Mouse (Mus musculus) megakaryocyte-erythroid progenitor cell, adult 5-6 weeks (primary cell): ENCODE measurements around the gene S100a9. TPM values are rescaled to one million over a fixed set of nuclear protein-coding genes. Genes with fewer than 3 reads are reported as not detected.

Experiments
- ATAC-seq: replicated peaks from 2 replicates; pipeline ENCODE4 v1.8.0; 2016; ENCODE audit warnings: mild to moderate bottlenecking, inconsistent platforms; ENCODE audit not compliant: severe bottlenecking, poor library complexity, low FRiP score, low TSS enrichment
- total RNA-seq, 2 experiments: library from RNA; stranded (forward) in 1 of 2; stranded (reverse) in 1 of 2; fragments of 200-1000, 215-1000 nt in 1 of 2; fragments of >200 nt in 1 of 2; fragmentation: Nextera tagmentation in 1 of 2; gene quantifications; 2 replicates each; pipeline ENCODE4 v1.2.3; 2014 to 2017

The S100a9 gene
- total RNA-seq (2014; fragmentation: Nextera tagmentation): 1.1 and 1,636 TPM in 2 replicates
- total RNA-seq (2017): 59.5 and 143 TPM in 2 replicates

- no peak for ATAC-seq
These were observed at the start of gene S100a9 for GRCm38 (mm10) chr3:90695613-90696012. S100a9 (minus strand) TSS chr3:90695721.

- ATAC-seq: no peak
These were observed 31.1 kb upstream of the S100a9 start, which contains the start of gene Pglyrp4 for GRCm38 (mm10) chr3:90726606-90727005. Pglyrp4 (plus strand) TSS chr3:90726906.

- ATAC-seq: peak; percentile 99
These were observed 14.3 kb upstream of the S100a9 start for GRCm38 (mm10) chr3:90709591-90710460.

- ATAC-seq: peak; percentile 66
These were observed 13.1 kb upstream of the S100a9 start for GRCm38 (mm10) chr3:90708523-90709202.

- no peak for ATAC-seq
These were observed 6.7 kb upstream of the S100a9 start for GRCm38 (mm10) chr3:90702244-90702643.

GRCm38 (mm10) chr3:90693496-90693895 lies 2.0 kb downstream of the S100a9 start:
- ATAC-seq: no peak

GRCm38 (mm10) chr3:90686835-90687234 lies 8.7 kb downstream of the S100a9 start:
- ATAC-seq: no peak

GRCm38 (mm10) chr3:90683929-90684328 lies 11.6 kb downstream of the S100a9 start:
- ATAC-seq: no peak

GRCm38 (mm10) chr3:90678656-90679055 lies 16.9 kb downstream of the S100a9 start:
- ATAC-seq: no peak

GRCm38 (mm10) chr3:90668846-90669245 lies 26.7 kb downstream of the S100a9 start, which contains the start of gene S100a8:
S100a8 (plus strand) TSS chr3:90668978.
- ATAC-seq: no peak

- peak; percentile 65 for ATAC-seq
These were observed 31.3 kb downstream of the S100a9 start for GRCm38 (mm10) chr3:90664219-90664618.

GRCm38 (mm10) chr3:90659364-90660044 lies 36.0 kb downstream of the S100a9 start:
- no peak for ATAC-seq

GRCm38 (mm10) chr3:90657405-90657804 lies 38.1 kb downstream of the S100a9 start:
- no peak for ATAC-seq

- no peak for ATAC-seq
These were observed 41.8 kb downstream of the S100a9 start, which contains the start of gene S100a7a for GRCm38 (mm10) chr3:90653717-90654116. S100a7a (plus strand) TSS chr3:90654017.

GRCm38 (mm10) chr3:90652878-90653508 lies 42.5 kb downstream of the S100a9 start:
- ATAC-seq: peak; percentile 75; the same call in 1 of the 2 replicates

GRCm38 (mm10) chr3:90649832-90650231 lies 45.7 kb downstream of the S100a9 start:
- no peak for ATAC-seq

GRCm38 (mm10) chr3:90648981-90649380 lies 46.5 kb downstream of the S100a9 start:
- ATAC-seq: no peak

- ATAC-seq: no peak
These were observed 48.2 kb downstream of the S100a9 start for GRCm38 (mm10) chr3:90647291-90647690.

- peak; percentile 73; the same call in 1 of the 2 replicates for ATAC-seq
These were observed 51.3 kb downstream of the S100a9 start for GRCm38 (mm10) chr3:90644220-90644619.
